Mouse (Mus musculus) layer of hippocampus, adult 9-11 months (tissue): ENCODE data around the gene Rreb1.

Experiments used
- DNase-seq: peaks from one replicate; pipeline ENCODE4 v3.0.0; 2022

Rreb1 gene

DNA sequence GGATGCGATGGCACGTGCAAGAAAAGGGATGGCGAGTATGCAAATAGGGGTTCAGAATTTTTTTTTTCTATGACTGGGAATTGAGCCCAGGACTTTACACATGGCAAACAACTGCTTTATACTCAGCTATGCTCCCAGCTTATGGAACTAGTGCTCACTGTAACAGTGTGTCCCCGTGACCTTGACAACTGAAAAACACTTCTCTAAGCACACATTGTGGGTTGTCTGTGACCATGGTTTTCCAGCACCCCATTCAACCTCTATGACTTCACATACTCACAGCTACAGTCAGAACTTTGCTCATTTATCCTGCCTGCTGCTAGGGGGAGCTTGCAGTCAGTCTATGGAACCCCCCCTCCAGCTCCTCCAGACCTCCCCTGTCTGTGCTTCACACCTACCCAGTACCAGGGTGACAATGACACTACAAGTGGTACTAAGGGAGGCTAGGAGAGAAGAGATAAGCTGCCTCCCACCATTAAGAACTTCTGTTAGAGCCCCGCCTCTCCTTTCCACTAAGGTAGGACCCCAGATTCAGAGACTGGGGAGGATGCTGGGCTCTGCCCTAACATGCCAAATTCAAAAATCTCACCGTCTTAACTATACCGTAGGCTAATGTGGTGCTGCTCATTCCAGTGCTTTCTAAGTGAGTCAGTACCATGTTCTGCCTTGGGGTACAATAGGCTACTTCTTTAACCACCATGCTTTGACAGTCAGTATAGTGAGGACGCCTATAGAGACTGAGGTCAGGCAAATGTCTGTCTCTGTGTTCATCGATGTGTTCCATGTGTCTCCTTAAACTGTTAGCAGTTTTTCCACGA, 145.7 kb downstream of the Rreb1 start:
- DNase-seq = no peak

DNA sequence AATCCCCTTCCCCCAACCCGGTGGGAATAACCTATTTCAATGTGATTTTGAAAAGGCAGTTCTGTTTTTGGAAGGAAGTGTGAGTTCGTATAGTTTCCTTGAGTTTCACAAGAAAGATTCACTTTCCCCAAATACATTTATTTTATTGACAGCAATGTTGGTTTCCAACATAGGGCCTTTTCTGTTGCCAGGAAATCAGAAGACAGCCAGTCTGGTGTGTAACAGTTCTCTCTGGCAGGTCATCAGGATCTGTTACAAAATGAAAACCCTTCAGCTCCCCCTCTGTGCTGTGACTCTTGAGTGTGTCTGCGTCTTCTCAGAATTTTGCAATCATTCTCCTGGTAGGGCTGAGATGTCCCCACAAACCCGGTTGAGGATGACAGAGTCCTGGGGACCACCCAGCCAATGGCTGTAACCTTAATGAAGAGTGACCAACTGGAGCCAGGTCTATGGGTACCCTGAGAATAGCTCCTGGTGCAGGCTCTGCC, 146.3 kb downstream of the Rreb1 start:
- DNase-seq = no peak

DNA sequence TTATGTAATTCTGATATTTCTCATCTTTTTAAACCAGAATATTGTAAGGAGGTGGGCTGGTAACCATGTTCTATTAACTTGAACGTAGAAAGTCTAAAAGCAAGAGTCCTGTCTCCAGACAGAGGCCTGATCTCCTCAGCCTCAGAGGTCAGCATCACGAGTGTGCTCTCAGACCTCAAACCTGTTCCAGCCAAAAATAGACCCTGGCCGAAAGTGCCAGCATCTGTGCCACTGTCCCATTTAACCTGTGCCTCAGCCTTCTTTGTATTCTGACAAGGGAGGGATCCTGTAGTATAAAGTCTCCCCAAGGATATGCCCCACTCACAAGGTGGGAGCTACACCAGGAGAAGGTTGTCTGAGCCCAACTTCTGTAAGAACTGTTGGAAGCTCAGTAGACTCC, 148.2 kb downstream of the Rreb1 start:
- no peak for DNase-seq

DNA sequence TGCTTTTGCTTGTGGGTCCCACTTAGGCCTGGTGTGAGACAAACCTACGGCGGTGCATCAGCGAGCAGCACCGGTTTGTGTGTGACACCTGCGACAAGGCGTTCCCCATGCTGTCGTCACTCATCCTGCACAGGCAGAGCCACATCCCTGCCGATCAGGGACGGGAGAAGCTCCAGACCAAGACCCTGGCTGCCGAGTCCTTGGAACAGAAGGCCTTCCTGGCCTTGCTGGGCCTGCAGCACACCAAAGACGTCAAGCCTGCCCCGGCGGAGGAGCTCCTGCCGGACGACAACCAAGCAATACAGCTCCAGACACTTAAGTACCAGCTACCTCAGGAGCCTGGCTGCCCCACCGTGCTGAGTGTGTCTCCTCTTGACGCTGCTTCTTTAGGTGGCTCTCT, 151.3 kb downstream of the Rreb1 start:
- DNase-seq = no peak

DNA sequence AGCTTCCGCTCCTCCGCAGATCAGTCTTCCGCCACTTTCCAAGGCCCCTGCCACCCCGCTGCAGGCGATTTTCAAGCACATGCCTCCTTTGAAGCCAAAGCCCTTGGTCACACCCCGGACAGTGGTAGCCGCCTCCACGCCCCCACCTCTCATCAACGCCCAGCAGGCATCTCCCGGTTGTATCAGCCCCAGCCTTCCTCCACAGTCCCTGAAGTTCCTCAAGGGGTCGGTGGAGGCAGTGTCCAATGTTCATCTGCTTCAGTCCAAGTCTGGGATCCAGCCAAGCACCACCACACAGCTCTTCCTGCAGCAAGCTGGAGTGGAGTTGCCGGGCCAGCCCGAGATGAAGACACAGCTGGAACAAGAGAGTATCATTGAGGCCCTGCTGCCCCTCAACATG, 151.9 kb downstream of the Rreb1 start:
- no peak for DNase-seq

DNA sequence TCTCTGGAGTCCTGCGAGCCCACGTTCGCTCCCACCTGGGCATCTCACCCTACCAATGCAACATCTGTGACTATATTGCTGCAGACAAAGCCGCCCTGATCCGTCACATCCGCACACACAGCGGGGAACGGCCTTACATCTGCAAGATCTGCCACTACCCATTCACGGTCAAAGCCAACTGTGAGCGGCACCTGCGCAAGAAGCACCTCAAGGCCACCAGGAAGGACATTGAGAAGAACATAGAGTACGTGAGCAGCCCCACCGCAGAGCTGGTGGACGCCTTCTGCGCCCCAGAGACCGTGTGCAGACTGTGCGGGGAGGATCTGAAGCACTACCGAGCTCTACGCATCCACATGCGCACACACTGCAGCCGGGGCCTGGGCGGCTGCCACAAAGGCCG, 152.4 kb downstream of the Rreb1 start:
- DNase-seq = no peak

DNA sequence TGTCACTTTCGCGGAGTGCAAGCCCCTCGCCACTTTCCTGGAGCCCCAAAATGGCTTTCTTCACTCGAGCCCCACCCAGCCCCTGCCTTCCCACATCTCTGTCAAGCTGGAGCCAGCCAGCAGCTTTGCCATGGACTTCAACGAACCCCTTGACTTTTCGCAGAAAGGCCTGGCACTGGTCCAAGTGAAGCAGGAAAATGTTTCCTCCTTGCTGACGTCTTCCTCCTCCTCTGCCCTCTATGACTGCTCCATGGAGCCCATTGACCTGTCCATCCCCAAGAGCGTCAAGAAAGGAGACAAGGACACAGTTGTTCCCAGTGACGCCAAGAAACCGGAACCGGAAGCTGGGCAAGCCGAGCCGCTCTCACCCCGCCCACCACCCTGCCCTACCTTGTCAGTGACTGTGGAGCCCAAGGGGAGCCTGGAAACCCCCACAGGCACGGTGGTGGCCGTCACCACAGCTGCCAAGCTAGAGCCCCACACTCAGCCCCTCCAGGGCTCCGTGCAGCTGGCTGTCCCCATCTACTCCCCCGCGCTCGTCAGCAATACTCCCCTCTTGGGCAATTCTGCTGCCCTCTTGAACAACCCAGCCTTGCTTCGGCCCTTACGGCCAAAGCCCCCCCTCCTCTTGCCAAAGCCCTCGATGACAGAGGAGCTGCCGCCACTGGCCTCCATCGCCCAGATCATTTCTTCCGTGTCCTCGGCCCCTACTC, 153.2 kb downstream of the Rreb1 start:
- DNase-seq = no peak

DNA sequence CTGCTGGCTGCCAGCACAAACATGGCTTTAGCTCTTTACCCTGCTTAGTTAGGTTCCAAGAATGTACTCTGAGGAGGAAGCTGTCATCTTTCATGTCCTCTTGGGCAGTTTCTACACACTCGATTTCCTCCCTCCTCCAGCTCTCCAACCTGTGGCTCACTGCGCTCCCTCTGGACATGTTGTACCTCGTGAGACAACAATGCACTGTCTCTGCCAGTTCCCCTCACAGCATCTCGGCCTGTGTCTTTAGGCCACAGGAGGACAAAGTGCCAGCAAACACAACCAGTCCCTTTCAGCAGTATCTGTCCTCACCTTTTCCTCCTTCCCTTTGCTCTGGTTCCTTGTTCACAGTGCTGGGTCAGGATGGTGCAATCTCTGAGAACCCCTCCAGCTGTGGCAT, 155.9 kb downstream of the Rreb1 start:
- DNase-seq = no peak

DNA sequence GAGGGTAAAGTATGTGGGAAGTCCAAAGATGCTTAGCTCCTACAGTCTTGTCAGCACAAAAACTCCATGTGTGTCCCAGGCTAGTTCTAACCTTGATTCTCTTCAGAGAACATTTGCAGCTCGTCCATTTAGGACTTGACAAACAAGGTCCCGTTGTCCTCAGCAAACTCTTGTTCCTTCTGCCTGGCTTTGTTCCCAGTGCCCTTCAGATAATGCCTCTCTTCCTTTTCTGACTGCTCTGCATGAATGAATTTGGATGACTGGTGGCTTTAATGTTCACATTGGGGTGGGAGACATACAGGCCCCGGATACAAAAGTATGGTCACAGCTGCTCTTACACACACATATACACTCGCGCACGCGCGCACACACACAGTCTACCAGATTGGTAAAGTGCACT, 156.7 kb downstream of the Rreb1 start:
- no peak for DNase-seq

DNA sequence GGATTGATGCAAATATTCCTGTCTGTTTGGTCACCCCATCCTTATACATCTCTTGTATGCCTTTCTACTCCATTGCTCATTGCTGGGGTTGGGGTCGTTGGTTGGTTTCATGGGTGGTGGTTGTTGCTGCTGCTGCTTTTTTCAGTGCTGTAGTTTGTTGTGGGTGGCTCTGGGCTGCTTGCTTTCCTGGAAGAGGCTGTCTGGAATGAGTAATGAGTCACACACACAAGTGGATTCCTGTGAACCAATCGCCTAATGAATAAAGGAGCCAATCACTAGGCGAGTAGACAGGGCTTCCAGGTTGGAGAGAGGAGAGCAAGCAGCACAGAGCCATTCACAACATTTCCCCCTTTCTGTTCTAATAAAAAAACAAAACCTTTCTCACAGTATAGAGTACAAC, 158.2 kb downstream of the Rreb1 start:
- no peak for DNase-seq

DNA sequence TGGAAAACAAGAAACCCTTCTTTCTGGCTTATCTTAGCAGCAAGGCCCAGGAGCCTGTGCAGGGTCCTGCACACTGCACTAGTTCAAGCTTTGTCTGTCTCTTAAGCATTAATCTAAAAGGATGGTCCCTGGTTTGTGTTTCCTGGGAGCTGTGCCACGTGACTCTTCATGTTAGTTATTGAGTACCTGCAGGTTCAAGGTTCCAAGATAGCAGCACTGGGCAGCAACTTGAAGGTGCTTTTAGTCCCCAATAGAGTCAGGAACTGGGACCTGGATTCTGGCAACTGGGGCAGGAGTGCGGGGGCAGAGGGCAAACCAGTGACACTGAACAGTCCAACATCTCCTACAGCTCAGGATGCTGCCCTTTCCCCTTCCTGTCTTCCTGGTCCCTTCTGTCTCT, 162.0 kb downstream of the Rreb1 start:
- no peak for DNase-seq

DNA sequence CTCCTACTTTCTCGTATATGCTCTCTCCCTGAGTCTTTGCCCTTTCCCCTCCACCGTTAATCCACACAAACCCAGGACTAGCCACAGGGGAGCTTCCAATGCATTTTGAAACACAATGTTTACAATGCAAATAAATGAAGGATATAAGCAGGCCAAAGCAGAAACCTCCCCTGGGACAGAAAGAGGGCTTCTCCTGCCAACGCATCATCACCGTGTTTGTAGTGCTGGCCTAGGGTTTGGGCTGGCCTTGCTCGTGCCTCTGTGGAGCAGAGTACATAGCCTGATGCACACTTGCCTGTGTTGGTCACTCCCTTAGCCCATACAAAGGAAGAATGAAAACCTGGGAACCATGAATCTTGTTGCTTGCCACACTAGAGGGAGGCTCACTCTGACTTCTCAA, 162.4 kb downstream of the Rreb1 start:
- DNase-seq = no peak

DNA sequence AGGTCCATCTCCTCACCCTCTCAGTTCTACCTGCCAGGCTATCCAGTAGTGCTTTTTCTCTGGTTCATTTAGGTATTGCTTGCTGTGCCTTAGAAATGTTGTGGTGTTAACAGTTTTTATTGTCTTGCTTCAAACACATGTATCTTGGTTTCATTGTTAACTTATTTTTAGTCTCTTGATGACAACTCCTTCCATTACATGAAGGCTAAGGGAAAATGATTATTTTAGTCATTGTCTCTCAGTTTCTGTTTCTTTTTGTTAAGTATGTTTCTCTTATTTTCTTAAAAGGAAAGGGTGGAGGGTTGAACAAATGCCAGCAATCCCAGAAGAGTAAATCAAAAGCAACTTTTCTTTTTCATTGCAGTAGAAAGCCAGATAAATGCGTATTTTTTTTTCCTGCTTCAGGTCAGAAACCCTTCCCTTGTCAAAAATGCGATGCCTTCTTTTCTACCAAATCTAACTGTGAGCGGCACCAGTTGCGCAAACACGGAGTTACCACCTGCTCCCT, 163.0 kb downstream of the Rreb1 start:
- no peak for DNase-seq

DNA sequence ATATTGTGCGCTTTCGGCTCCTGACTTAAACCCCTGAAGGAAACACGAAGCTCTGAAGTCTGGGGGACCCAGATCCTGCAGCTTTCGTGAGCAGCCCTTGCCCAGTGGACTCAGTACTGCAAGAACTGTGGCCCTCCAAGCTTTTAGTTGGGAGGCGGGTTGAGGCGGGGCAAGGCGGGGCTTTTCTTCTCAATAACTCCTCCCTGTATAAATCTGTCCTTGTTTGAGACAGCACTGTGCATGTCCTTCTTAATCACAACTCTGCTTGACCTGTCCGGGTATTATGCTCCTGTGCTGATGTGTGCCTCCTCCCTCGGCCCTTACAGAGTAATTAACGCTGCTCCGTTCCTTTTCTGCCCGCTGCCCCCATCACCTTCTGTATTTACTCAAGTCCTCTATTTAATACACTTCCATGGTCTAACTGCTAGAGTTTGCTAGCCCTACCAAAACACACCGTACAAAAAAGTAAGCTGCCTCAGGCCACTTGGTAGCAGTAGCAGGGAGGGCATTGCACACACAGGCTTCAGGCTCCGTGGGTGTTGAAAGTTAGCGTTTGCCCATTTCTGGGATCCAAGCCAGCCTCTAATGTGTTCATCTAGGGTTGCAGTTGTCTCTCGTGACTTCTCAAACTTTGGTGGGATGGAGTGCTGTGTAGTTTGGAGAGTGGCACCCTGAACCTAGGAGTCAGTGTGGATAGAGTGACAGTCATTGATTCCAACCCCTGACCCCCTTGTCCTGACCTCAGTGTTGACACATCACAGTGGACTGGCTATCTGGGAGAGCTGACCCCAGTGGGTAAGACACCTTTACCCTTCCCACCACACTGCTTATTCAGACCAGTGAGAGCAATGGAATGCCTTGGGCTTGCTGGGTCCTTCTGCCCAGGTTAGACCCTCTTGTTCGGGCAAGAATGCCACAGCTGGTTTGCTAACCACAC, 164.0 kb downstream of the Rreb1 start:
- no peak for DNase-seq

DNA sequence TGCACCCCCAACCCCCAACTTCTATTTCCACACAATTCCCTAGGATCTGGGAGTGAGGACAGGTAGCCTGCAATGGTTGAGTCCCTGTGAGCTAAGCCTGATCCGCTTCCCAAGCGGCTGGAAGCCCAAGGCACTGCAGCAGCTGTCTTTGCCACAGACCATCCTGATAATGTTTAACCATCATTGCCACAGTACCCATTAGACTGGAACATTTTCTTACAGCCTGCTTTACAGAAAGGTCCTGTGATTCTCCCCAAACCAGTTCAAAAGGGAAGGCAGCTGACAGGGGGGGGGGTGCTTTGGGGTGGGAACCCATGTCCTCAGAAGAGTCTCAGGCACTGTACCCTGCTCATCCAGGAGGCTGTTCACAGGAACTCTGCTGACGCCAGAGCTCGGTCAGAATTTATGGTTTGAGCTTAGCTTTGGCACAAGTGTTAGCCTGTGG, 164.7 kb downstream of the Rreb1 start:
- no peak for DNase-seq

DNA sequence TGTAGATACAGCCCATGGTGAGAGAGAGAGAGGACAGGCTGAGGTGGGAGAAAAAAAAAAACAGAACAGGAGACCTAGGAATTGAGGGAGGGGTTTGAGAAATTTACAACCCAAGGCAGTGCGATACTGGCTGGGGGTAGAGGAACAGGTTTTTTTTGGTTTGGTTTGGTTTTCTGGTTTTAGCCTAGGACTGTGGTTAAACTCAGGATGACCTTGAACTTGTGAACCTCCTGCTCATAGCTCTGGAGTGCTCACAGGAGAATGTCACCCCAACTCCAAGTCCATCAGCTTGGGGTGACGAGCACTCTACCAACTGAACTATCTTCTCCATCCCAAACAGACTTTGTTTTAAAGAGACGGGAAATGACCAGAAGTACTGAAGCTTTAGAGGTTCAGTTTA, 165.3 kb downstream of the Rreb1 start:
- no peak for DNase-seq

DNA sequence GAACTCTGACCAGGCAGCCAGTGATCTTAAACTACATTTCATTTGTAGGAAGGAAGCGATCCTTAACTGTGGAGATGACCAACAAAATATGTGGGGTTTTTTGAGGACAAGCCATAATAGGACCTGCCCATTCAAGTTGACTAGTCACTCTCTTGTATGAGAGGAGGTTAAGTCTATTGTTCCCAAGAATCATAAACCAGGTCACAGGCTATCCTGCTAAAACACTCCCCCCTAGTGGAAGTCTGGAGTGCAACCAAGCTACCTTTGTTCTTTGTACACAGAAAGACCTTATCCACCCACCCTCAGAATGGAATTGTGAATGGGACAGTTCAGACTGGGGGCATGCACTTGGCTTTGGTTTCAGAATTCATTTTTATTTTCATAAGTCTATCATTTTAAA, 166.1 kb downstream of the Rreb1 start:
- no peak for DNase-seq

DNA sequence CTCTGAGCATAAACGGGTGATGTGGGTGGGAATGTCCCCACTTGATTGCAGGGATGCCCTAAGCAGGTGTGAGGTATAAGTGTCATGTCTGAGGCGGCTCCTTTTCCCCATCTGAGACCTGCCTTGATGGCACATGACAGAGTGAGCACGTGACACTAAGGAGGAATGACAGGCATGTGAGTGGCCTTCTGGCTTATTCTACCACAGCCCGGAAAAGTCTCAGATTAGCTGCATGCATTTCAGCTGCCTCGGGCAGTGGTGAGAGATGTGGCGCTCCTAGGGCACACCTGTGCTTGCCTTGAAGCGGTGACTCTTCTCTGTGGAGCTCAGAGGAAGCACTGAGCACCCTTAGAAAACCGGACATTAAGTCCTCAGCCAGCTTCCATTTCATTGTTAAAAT, 167.2 kb downstream of the Rreb1 start:
- no peak for DNase-seq

DNA sequence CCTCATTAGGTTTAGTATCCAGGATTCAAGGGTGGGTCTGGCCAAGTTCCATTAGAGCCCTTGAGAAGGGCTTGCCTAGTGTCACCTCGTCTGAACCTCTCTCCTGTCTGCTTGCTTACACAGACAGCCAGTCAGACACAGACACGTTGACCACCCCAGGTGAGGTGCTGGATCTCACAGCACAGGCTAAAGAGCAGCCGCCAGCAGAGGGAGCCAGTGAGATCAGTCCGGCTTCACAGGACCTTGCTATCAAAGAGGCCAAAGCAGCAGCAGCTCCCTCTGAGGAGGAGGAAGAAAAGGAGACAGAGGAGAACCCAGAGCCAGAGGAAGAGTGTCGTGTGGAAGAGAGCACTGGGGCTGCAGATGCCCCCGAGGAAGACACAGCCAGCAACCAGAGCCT, 168.5 kb downstream of the Rreb1 start:
- peak; percentile 73 for DNase-seq

DNA sequence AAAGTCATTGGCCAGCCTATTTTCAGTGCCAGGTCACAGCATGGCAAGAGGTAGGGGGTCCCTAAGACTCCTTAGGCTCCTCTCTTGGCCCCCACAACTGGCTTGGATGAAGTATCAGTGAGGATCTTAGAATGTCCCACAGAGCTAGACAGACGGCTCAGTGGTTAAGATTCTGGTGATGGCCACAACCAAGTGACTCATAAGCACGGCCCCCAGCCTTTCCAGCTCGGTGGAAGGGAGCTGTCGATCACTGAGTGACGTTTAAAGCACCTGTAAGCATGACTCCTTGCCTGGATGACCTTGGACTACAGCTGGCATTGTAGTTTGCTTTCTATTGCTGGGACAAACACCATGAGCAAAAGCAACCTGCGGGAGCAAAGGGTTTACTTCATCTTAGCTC, 174.8 kb downstream of the Rreb1 start:
- DNase-seq = no peak

DNA sequence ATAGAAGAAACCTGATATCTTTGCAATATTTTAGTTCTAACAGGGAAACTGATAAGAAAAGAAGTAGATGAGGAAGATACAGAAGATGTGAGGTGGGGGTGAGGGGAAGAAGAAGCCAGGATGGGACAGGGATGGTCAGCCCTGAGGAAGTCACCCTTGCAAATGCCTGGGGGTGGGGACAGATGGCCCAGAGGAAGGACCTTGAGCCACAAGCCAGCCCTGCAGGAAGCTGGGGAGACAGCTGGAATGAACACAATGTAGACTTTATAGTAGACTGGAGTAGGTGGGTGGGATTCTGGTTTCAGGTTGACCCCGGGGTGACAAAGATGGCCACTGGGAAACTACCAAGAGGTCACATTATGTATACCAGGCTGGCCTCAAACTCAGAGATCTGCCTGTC, 176.1 kb downstream of the Rreb1 start:
- no peak for DNase-seq

DNA sequence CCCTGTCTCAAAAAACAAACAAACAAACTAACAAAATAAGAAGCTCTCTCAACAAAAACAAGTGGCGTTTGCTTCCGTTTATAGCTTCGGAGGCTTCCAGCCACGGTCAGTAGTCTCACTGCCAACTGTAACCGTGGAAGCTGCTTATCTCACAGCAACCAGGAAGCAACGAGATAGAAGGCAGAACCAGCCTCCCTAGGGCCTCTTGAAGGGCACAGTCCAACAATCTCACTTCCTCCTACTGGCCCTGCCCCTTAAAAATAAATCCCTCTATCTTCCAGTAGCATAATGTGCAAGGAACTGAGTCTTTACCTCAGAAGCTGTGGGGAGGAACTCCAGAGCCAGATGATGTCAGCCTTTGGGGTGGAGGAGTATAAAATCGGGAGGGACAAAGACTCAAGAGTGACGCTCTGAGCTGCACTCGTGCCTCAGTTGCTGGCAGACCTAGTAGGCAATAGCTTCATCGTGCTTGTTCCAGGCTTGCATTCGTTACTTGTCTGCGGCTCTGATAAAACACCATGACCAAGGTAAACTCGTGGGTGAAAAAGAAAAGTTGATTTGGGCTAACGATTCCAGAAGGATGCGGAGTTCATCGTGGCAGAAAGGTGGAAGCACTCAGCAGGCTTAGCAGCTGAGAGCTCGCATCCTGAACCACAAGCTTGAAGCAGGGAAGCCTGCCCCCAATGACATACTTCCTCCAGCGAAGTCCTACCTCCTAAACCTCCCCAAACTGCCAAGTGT, 180.5 kb downstream of the Rreb1 start:
- peak; percentile 48 for DNase-seq
